Mouse (Mus musculus) neural tube, embryonic 14.5 days (tissue): ENCODE measurements at regions not wholly inside any gene's neighbourhood (a gene's known extent, or its start where the extent isn't known, plus 50 kb on each side); places are given as distances from the start of the nearest gene placed in this dataset.

Experiments
- ATAC-seq: fragments of 200-750 bp; cut with Nextera tagmentation; 2 replicates; pipeline ENCODE4 v1.8.0; 2017; ENCODE audit warnings: low read depth, mild to moderate bottlenecking, moderate TSS enrichment, moderate library complexity
- H3K27ac ChIP-seq: fragments of 300-500 bp; sonication (generic); 2 replicates; pipeline ENCODE4 v1.5.1; 2014; ENCODE audit warnings: low read depth, mild to moderate bottlenecking, control low read depth, low read length, moderate library complexity, mixed read lengths
- H3K27me3 ChIP-seq: fragments of 300-500 bp; sonication (generic); 2 replicates; pipeline ENCODE4 v1.6.1; 2014; ENCODE audit warnings: low read length; ENCODE audit not compliant: control insufficient read depth, insufficient read depth
- H3K36me3 ChIP-seq: fragments of 300-500 bp; sonication (generic); 2 replicates; pipeline ENCODE4 v1.6.1; 2014; ENCODE audit warnings: low read length, mixed read lengths; ENCODE audit not compliant: control insufficient read depth, insufficient read depth
- H3K4me1 ChIP-seq: fragments of 300-500 bp; sonication (generic); 2 replicates; pipeline ENCODE4 v1.6.1; 2014; ENCODE audit warnings: low read length; ENCODE audit not compliant: control insufficient read depth, insufficient read depth
- H3K4me2 ChIP-seq: fragments of 300-500 bp; sonication (generic); 2 replicates; pipeline ENCODE4 v1.6.1; 2014; ENCODE audit warnings: mild to moderate bottlenecking, low read depth, low read length, control low read depth
- H3K4me3 ChIP-seq: fragments of 300-500 bp; sonication (generic); 2 replicates; pipeline ENCODE4 v1.5.1; 2014; ENCODE audit warnings: low read depth, low read length, control low read depth, mixed read lengths
- H3K9ac ChIP-seq: fragments of 300-500 bp; sonication (generic); replicated peaks from 2 replicates; pipeline ENCODE4 v1.6.1; 2014; ENCODE audit warnings: low read depth, mild to moderate bottlenecking, control low read depth, low read length, mixed read lengths
- H3K9me3 ChIP-seq: fragments of 300-500 bp; sonication (generic); 2 replicates; pipeline ENCODE4 v1.6.1; 2016; ENCODE audit warnings: low read length; ENCODE audit not compliant: control insufficient read depth
- WGBS: fragments of 180-500 bp; shearing (Covaris S2); extraction: QIAGEN DNeasy Blood & Tissue Kit; methylation state at CpG from one replicate; pipeline ENCODE4 v1.1.7; 2014; 5-methylcytosine and 5-hydroxymethylcytosine counted together

GRCm38 (mm10) chr1:56168712-56169111 is 468.5 kb downstream of the Hsfy2 start:
- H3K27ac ChIP-seq = no peak overlapping the region
- H3K9me3 ChIP-seq = no peaks in the 10 kb centered on the region
- WGBS = 86% methylated on average over 1 of the region's 1 CpGs
- no peaks in the 10 kb centered on the region for H3K4me1 ChIP-seq
- no peak overlapping the region for H3K4me3 ChIP-seq
- no peak overlapping the region for H3K4me2 ChIP-seq
- H3K36me3 ChIP-seq = no peaks in the 10 kb centered on the region
- no peak overlapping the region for H3K9ac ChIP-seq
- ATAC-seq = no peak
- no peaks in the 10 kb centered on the region for H3K27me3 ChIP-seq

- H3K36me3 ChIP-seq = no peaks in the 10 kb centered on the region
- H3K9me3 ChIP-seq = no peaks in the 10 kb centered on the region
- H3K27ac ChIP-seq = no peak overlapping the region
- no peak overlapping the region for H3K9ac ChIP-seq
- 91% methylated on average over 4 of the region's 4 CpGs for WGBS
- no peak for ATAC-seq
- no peaks in the 10 kb centered on the region for H3K27me3 ChIP-seq
- no peak overlapping the region for H3K4me3 ChIP-seq
- H3K4me2 ChIP-seq = no peak overlapping the region
- H3K4me1 ChIP-seq = no peaks in the 10 kb centered on the region
These were observed 469.2 kb downstream of the Hsfy2 start for GRCm38 (mm10) chr1:56168063-56168462.

- ATAC-seq = no peak
- H3K4me1 ChIP-seq = no peaks in the 10 kb centered on the region
- H3K27me3 ChIP-seq = no peaks in the 10 kb centered on the region
- H3K9ac ChIP-seq = no peak overlapping the region
- no peaks in the 10 kb centered on the region for H3K9me3 ChIP-seq
- H3K4me3 ChIP-seq = no peak overlapping the region
- no peak overlapping the region for H3K4me2 ChIP-seq
- WGBS = 90% methylated on average over 2 of the region's 2 CpGs
- H3K27ac ChIP-seq = no peak overlapping the region
- H3K36me3 ChIP-seq = no peaks in the 10 kb centered on the region
These were observed 472.0 kb downstream of the Hsfy2 start for GRCm38 (mm10) chr1:56165228-56165627.

- no peak overlapping the region for H3K4me3 ChIP-seq
- 96% methylated on average over 2 of the region's 2 CpGs for WGBS
- H3K9ac ChIP-seq = no peak overlapping the region
- H3K4me2 ChIP-seq = no peak overlapping the region
- no peaks in the 10 kb centered on the region for H3K9me3 ChIP-seq
- no peaks in the 10 kb centered on the region for H3K36me3 ChIP-seq
- H3K4me1 ChIP-seq = no peaks in the 10 kb centered on the region
- H3K27ac ChIP-seq = no peak overlapping the region
- ATAC-seq = no peak
- no peaks in the 10 kb centered on the region for H3K27me3 ChIP-seq
These were observed 472.9 kb downstream of the Hsfy2 start for GRCm38 (mm10) chr1:56164366-56164765.

- H3K9ac ChIP-seq = no peak overlapping the region
- no peak for ATAC-seq
- no peaks in the 10 kb centered on the region for H3K36me3 ChIP-seq
- H3K9me3 ChIP-seq = no peaks in the 10 kb centered on the region
- WGBS = 77% methylated on average over 7 of the region's 7 CpGs
- H3K4me2 ChIP-seq = no peak overlapping the region
- H3K27ac ChIP-seq = no peak overlapping the region
- no peaks in the 10 kb centered on the region for H3K4me1 ChIP-seq
- H3K27me3 ChIP-seq = no peaks in the 10 kb centered on the region
- no peak overlapping the region for H3K4me3 ChIP-seq
These were observed 506.3 kb downstream of the Hsfy2 start for GRCm38 (mm10) chr1:56130951-56131350.

- no peak for ATAC-seq
- WGBS = 77% methylated on average over 4 of the region's 4 CpGs
- no peak overlapping the region for H3K4me3 ChIP-seq
These were observed 547.9 kb downstream of the Hsfy2 start for GRCm38 (mm10) chr1:56089254-56089834.

GRCm38 (mm10) chr1:56088357-56088756 is 548.9 kb downstream of the Hsfy2 start:
- no peak overlapping the region for H3K4me3 ChIP-seq
- H3K36me3 ChIP-seq = no peaks in the 10 kb centered on the region
- H3K27ac ChIP-seq = no peak overlapping the region
- no peaks in the 10 kb centered on the region for H3K27me3 ChIP-seq
- 85% methylated on average over 1 of the region's 1 CpGs for WGBS
- no peak overlapping the region for H3K4me2 ChIP-seq
- no peaks in the 10 kb centered on the region for H3K4me1 ChIP-seq
- ATAC-seq = no peak
- H3K9ac ChIP-seq = no peak overlapping the region
- no peaks in the 10 kb centered on the region for H3K9me3 ChIP-seq

More at GRCm38 (mm10) chr1:56089254-56089834, 547.9 kb downstream of the Hsfy2 start:
- H3K9ac ChIP-seq = no peak overlapping the region
- no peak overlapping the region for H3K27ac ChIP-seq
- no peaks in the 10 kb centered on the region for H3K27me3 ChIP-seq
- no peaks in the 10 kb centered on the region for H3K36me3 ChIP-seq
- no peak overlapping the region for H3K4me2 ChIP-seq
- H3K9me3 ChIP-seq = no peaks in the 10 kb centered on the region
- H3K4me1 ChIP-seq = no peaks in the 10 kb centered on the region

GRCm38 (mm10) chr1:56076757-56077156 is 560.5 kb downstream of the Hsfy2 start:
- no peak overlapping the region for H3K4me3 ChIP-seq
- ATAC-seq = no peak
- no peak overlapping the region for H3K27ac ChIP-seq
- WGBS = 87% methylated on average over 1 of the region's 1 CpGs
- no peak overlapping the region for H3K9ac ChIP-seq
- no peaks in the 10 kb centered on the region for H3K36me3 ChIP-seq
- no peaks in the 10 kb centered on the region for H3K4me1 ChIP-seq
- H3K4me2 ChIP-seq = no peak overlapping the region
- H3K27me3 ChIP-seq = no peaks in the 10 kb centered on the region
- no peaks in the 10 kb centered on the region for H3K9me3 ChIP-seq

GRCm38 (mm10) chr1:56072255-56072654 is 565.0 kb downstream of the Hsfy2 start:
- H3K9me3 ChIP-seq = no peaks in the 10 kb centered on the region
- H3K36me3 ChIP-seq = no peaks in the 10 kb centered on the region
- ATAC-seq = no peak
- no peak overlapping the region for H3K27ac ChIP-seq
- 82% methylated on average over 2 of the region's 2 CpGs for WGBS
- no peak overlapping the region for H3K9ac ChIP-seq
- no peak overlapping the region for H3K4me2 ChIP-seq
- H3K27me3 ChIP-seq = no peaks in the 10 kb centered on the region
- no peak overlapping the region for H3K4me3 ChIP-seq
- no peaks in the 10 kb centered on the region for H3K4me1 ChIP-seq
